Mouse (Mus musculus): ENCODE data around the gene Rpa3. TPM values are rescaled to one million over a fixed set of nuclear protein-coding genes. Genes with fewer than 3 reads are reported as not detected.

The Rpa3 gene
- polyA plus RNA-seq, 1 experiment from 2014 or later: 203 TPM

DNA sequence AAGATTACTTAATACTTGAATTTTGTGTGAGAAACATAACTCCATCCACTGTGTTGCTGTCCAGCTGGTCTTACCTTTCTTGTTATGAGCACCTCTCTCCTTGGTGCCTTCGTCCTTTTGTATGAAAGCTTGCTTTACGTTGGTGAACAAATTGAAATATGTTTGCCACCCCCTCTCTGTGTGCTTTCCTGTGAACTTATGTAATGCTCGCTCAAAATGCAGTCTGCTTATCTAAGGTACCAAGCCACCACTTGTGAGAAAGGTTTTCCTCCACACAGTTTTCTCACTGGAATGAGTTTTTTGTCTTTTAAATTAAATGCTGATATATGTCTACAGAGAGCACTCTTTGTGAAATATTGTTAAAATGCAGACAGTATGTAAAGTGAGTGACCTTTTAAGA, 30.4 kb downstream of the Rpa3 start:
- ATAC-seq (ENCODE audit: insufficient number of reproducible peaks, low FRiP score, low TSS enrichment, low read depth): no peak
- H3K4me1 ChIP-seq (ENCODE audit: control insufficient read depth, insufficient read depth, low read length): no peaks in the 10 kb centered on the region
- no peak for DNase-seq (ENCODE audit: low spot score)
- no peaks in the 10 kb centered on the region for H3K27me3 ChIP-seq (ENCODE audit: control insufficient read depth, insufficient read depth, low read length)
- no peak overlapping the region for H3K9ac ChIP-seq (ENCODE audit: low read length)
- H3K4me3 ChIP-seq (ENCODE audit: low read depth, low read length): no peak overlapping the region
- H3K9me3 ChIP-seq (ENCODE audit: control insufficient read depth, low read length): no peaks in the 10 kb centered on the region
- no peak overlapping the region for H3K4me2 ChIP-seq (ENCODE audit: low read depth, severe bottlenecking)
- H3K27ac ChIP-seq (replicated peaks; ENCODE audit: low read depth, low read length): no peak overlapping the region
- no peaks in the 10 kb centered on the region; the same call in 1 of the 2 replicates for H3K36me3 ChIP-seq (ENCODE audit: control insufficient read depth, insufficient read depth, low read length)
- 91% methylated on average over 3 of the region's 3 CpGs for WGBS

DNA sequence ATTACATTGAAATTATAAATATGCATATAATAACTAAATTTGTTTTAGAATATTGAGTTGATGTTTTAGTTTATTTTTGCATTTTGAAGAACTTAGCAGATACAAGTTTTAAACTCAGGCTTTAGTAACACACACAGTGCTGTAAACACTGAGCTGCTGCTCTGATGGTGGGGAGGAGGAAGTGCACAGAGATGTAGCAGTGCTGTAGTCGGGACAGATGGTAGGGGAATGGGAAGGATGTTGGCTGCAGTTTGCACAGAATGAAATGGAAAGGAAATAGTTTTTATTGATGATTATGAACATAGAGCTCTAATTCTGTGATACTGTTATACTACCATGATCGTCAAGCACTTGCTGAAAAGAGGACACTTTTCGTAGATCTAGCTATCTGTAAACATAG, 31.9 kb downstream of the Rpa3 start:
- Histone ChIP-seq H3K4me3 (ENCODE audit: low read depth, low read length) (no peak overlapping the region), H3K9ac (ENCODE audit: low read length) (no peak overlapping the region), H3K4me1 (ENCODE audit: control insufficient read depth, insufficient read depth, low read length) (no peaks in the 10 kb centered on the region), H3K27me3 (ENCODE audit: control insufficient read depth, insufficient read depth, low read length) (no peaks in the 10 kb centered on the region), H3K9me3 (ENCODE audit: control insufficient read depth, low read length) (no peaks in the 10 kb centered on the region), H3K4me2 (ENCODE audit: low read depth, severe bottlenecking) (no peak overlapping the region), H3K36me3 (ENCODE audit: control insufficient read depth, insufficient read depth, low read length) (peaks cover under 1% of the 10 kb centered on the region; the same call in 1 of the 2 replicates), H3K27ac (replicated peaks; ENCODE audit: low read depth, low read length) (no peak overlapping the region)
- 93% methylated on average over 3 of the region's 3 CpGs for WGBS
- DNase-seq (ENCODE audit: low spot score): no peak
- ATAC-seq (ENCODE audit: insufficient number of reproducible peaks, low FRiP score, low TSS enrichment, low read depth): no peak

DNA sequence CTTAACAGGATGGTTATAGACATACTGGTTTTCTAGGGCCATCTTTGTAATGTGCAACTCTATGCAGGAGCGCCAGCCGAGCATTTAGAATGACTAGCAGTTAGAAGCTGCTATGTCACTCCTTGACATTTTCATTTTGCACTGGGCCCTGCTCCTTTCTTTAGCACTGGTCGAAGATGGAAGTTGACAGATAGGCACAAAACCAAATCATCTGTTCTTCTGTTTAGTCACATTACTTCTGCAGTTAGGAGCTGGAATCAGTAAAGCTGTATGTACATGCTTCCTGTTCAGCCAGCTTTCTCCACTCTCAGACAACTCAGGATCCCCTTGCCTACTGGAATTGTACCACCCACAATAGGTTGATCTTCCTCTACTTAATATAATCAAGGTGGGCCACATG, 48.3 kb downstream of the Rpa3 start:
- H3K9me3 ChIP-seq (ENCODE audit: control insufficient read depth, low read length): no peaks in the 10 kb centered on the region

DNA sequence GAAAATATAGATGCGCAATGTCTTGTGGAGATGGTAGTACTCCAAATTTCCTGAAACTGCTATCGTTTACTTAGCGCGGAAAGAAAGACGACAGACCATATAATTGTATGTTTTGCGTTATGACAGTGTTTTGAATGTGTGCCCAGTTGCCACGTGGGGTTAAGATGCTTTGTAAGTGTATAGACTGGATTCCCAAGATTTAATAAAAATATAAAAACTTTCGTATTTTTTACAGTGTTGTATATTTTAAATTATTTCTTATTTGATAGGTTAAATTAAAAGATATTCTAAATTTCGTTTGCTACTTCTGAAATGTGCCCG, 49.1 kb downstream of the Rpa3 start:
- H3K27ac ChIP-seq (replicated peaks; ENCODE audit: low read depth, low read length): peak overlapping the region; percentile 93

More for the DNA sequence above, 48.3 kb downstream of the Rpa3 start:
- H3K36me3 ChIP-seq (ENCODE audit: control insufficient read depth, insufficient read depth, low read length): peaks cover 2% of the 10 kb centered on the region; the same call in 1 of the 2 replicates
- WGBS: 89% methylated on average over 3 of the region's 3 CpGs
- H3K27me3 ChIP-seq (ENCODE audit: control insufficient read depth, insufficient read depth, low read length): no peaks in the 10 kb centered on the region
- no peak overlapping the region for H3K27ac ChIP-seq (replicated peaks; ENCODE audit: low read depth, low read length)
- H3K4me2 ChIP-seq (ENCODE audit: low read depth, severe bottlenecking): no peak overlapping the region
- DNase-seq (ENCODE audit: low spot score): no peak
- H3K4me3 ChIP-seq (ENCODE audit: low read depth, low read length): no peak overlapping the region
- no peaks in the 10 kb centered on the region for H3K4me1 ChIP-seq (ENCODE audit: control insufficient read depth, insufficient read depth, low read length)
- no peak for ATAC-seq (ENCODE audit: insufficient number of reproducible peaks, low FRiP score, low TSS enrichment, low read depth)
- no peak overlapping the region for H3K9ac ChIP-seq (ENCODE audit: low read length)

DNA sequence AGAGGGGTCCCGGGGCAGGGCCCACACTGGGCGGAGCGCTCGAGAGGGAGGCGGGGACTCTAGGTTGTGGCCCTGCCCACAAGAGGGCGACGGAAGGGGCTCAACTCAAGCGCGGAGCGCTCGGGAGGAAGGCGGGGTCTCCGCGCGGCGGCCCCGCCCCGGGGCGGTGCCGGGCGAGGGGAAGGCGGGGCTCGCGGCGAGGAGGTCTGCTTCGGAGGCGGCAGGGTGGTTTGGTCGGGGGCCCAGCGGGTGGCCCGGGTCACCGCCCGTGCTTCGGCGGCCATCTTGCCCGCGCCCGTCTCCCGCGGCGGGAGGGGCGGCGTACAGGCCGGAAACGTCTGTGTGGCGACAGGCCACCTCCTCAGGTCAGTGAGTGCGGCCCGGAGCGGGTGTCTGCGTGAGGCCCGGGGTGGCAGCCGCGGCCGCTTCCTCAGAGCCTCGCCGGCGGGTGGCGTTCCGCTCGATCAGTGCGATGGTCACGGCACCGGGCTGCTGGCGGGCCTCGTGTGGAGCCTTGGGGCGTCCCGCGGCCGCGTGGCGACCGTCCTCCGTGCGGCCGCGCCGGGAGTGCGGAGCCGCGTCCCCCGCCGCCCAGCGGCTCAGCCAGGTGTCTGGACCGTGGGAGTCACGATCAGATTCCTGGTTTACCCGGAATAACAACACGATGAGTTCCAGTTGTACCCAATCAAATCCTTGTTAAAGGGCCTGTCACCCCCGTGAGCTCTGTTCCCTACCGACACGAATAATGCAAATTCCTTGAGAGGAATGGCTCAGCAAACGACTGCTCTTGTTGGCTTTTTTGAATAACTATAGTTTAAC, 49.7 kb downstream of the Rpa3 start, which contains the start of gene Mios:
Gene Mios, plus strand, starts transcription at position 176 of the 819 bp plus-strand sequence.
- no peaks in the 10 kb centered on the region for H3K4me1 ChIP-seq (ENCODE audit: control insufficient read depth, insufficient read depth, low read length)
- no peaks in the 10 kb centered on the region for H3K27me3 ChIP-seq (ENCODE audit: control insufficient read depth, insufficient read depth, low read length)
- peak within 1 kb of the TSS; percentile 56 for H3K4me2 ChIP-seq (ENCODE audit: low read depth, severe bottlenecking)
- H3K9ac ChIP-seq (ENCODE audit: low read length): peak within 1 kb of the TSS; percentile 88
- ATAC-seq (ENCODE audit: insufficient number of reproducible peaks, low FRiP score, low TSS enrichment, low read depth) (peak; percentile 98), DNase-seq (ENCODE audit: low spot score) (peak; percentile 94)
- no peaks in the 10 kb centered on the region for H3K9me3 ChIP-seq (ENCODE audit: control insufficient read depth, low read length)
- no peaks in the 10 kb centered on the region; the same call in 1 of the 2 replicates for H3K36me3 ChIP-seq (ENCODE audit: control insufficient read depth, insufficient read depth, low read length)
- H3K4me3 ChIP-seq (ENCODE audit: low read depth, low read length): peak within 1 kb of the TSS; percentile 80
- peak within 1 kb of the TSS; percentile 93 for H3K27ac ChIP-seq (replicated peaks; ENCODE audit: low read depth, low read length)
- under 1% methylated on average over 88 of the region's 90 CpGs for WGBS

More for the DNA sequence above, 49.1 kb downstream of the Rpa3 start:
- no peak for DNase-seq (ENCODE audit: low spot score)
- peak overlapping the region; percentile 80 for H3K4me3 ChIP-seq (ENCODE audit: low read depth, low read length)
- no peaks in the 10 kb centered on the region for H3K27me3 ChIP-seq (ENCODE audit: control insufficient read depth, insufficient read depth, low read length)
- ATAC-seq (ENCODE audit: insufficient number of reproducible peaks, low FRiP score, low TSS enrichment, low read depth): no peak
- H3K4me1 ChIP-seq (ENCODE audit: control insufficient read depth, insufficient read depth, low read length): no peaks in the 10 kb centered on the region
- H3K4me2 ChIP-seq (ENCODE audit: low read depth, severe bottlenecking): peak overlapping the region; percentile 56
- 13% methylated on average over 10 of the region's 10 CpGs for WGBS
- no peaks in the 10 kb centered on the region; the same call in 1 of the 2 replicates for H3K36me3 ChIP-seq (ENCODE audit: control insufficient read depth, insufficient read depth, low read length)
- H3K9me3 ChIP-seq (ENCODE audit: control insufficient read depth, low read length): no peaks in the 10 kb centered on the region
- peak overlapping the region; percentile 88 for H3K9ac ChIP-seq (ENCODE audit: low read length)

Other genes starting within 250 kb of the Rpa3 start
- gene Col28a1, start 66.6 kb downstream of the Rpa3 start, polyA plus RNA-seq (2014; fragmentation: Nextera tagmentation; extraction: Ambion mirVana): 0.12 and 0.24 TPM in 2 replicates
- 27.9 and 32.2 TPM in 2 replicates for gene Mios, start 50.0 kb downstream of the Rpa3 start, polyA plus RNA-seq (2014; fragmentation: Nextera tagmentation; extraction: Ambion mirVana)
- gene Umad1, start 115 bp upstream of the Rpa3 start, polyA plus RNA-seq (2014; fragmentation: Nextera tagmentation; extraction: Ambion mirVana): 16.7 and 18.0 TPM in 2 replicates
- gene Gm45062, start 277 bp upstream of the Rpa3 start, polyA plus RNA-seq (2014; fragmentation: Nextera tagmentation; extraction: Ambion mirVana): 16.1 and 16.6 TPM in 2 replicates